Mouse (Mus musculus) ES-Bruce4 (cell line): ENCODE measurements around the gene Pom121. TPM values are rescaled to one million over a fixed set of nuclear protein-coding genes. Genes with fewer than 3 reads are reported as not detected.

Experiments
- H3K27ac ChIP-seq: 2 replicates; pipeline ENCODE4 v1.5.1; 2012; ENCODE audit warnings: low read length, inconsistent platforms; ENCODE audit not compliant: insufficient read depth
- H3K27me3 ChIP-seq: 2 replicates; pipeline ENCODE4 v1.6.1; 2012; ENCODE audit warnings: mild to moderate bottlenecking, low read length, inconsistent platforms; ENCODE audit not compliant: control insufficient read depth, poor library complexity, insufficient read depth, severe bottlenecking
- H3K36me3 ChIP-seq: 2 replicates; pipeline ENCODE4 v1.6.1; 2012; ENCODE audit warnings: inconsistent platforms, mild to moderate bottlenecking, low read length, moderate library complexity; ENCODE audit not compliant: control insufficient read depth, poor library complexity, insufficient read depth, severe bottlenecking
- H3K4me1 ChIP-seq: one replicate; pipeline ENCODE4 v1.8.1; 2011; ENCODE audit warnings: low read length; ENCODE audit not compliant: control insufficient read depth, insufficient read depth
- H3K4me3 ChIP-seq: 2 replicates; pipeline ENCODE4 v1.5.1; 2011; ENCODE audit warnings: low read depth, mild to moderate bottlenecking, low read length
- H3K9ac ChIP-seq: 2 replicates; pipeline ENCODE4 v1.6.1; 2012; ENCODE audit warnings: low read depth, mild to moderate bottlenecking, inconsistent platforms; ENCODE audit not compliant: poor library complexity, severe bottlenecking
- H3K9me3 ChIP-seq: replicated peaks from 2 replicates; pipeline ENCODE4 v1.6.1; 2012; ENCODE audit warnings: mild to moderate bottlenecking, low read length, inconsistent platforms; ENCODE audit not compliant: control insufficient read depth, poor library complexity, insufficient read depth, severe bottlenecking
- CTCF ChIP-seq: IDR thresholded peaks from one replicate; pipeline ENCODE4 v1.8.1; 2011; ENCODE audit warnings: low read depth, low read length
- EP300 ChIP-seq: IDR thresholded peaks from 2 replicates; pipeline ENCODE4 v1.6.1; 2011; ENCODE audit warnings: low read depth, low read length; ENCODE audit not compliant: insufficient read depth
- POLR2A ChIP-seq: IDR thresholded peaks from one replicate; pipeline ENCODE4 v1.8.1; 2011; ENCODE audit warnings: low read length; ENCODE audit not compliant: insufficient read depth
- polyA plus RNA-seq: library from polyadenylated mRNA; stranded (reverse); fragments of >200 nt; gene quantifications from 2 replicates; pipeline ENCODE4 v1.2.4, GENCODE M21; 2011; ENCODE audit warnings: low read depth; ENCODE audit not compliant: missing spikeins, insufficient read depth, insufficient read length

Gene Pom121
- polyA plus RNA-seq, 1 experiment = 68.9 TPM

- no peak overlapping the region for H3K27ac ChIP-seq
- TF ChIP-seq CTCF (no peak), POLR2A (no peak), EP300 (no peak)
Observed at GRCm38 (mm10) chr5:135337575-135337974, 56.8 kb downstream of the Pom121 start.

GRCm38 (mm10) chr5:135331161-135331560 is 63.2 kb downstream of the Pom121 start:
- H3K4me1 ChIP-seq = no peaks in the 10 kb centered on the region
- no peak overlapping the region for H3K9ac ChIP-seq
- TF ChIP-seq CTCF = no peak
- no peak for TF ChIP-seq POLR2A
- H3K4me3 ChIP-seq = no peak overlapping the region
- no peaks in the 10 kb centered on the region for H3K27me3 ChIP-seq
- H3K27ac ChIP-seq = no peak overlapping the region
- H3K36me3 ChIP-seq = no peaks in the 10 kb centered on the region
- no peaks in the 10 kb centered on the region for H3K9me3 ChIP-seq

More at GRCm38 (mm10) chr5:135337575-135337974, 56.8 kb downstream of the Pom121 start:
- Histone ChIP-seq H3K9me3 (no peaks in the 10 kb centered on the region), H3K27me3 (no peaks in the 10 kb centered on the region), H3K9ac (no peak overlapping the region), H3K4me1 (no peaks in the 10 kb centered on the region), H3K4me3 (no peak overlapping the region), H3K36me3 (no peaks in the 10 kb centered on the region)

GRCm38 (mm10) chr5:135330201-135330600 is 64.1 kb downstream of the Pom121 start:
- Histone ChIP-seq H3K4me3 (no peak overlapping the region), H3K4me1 (no peaks in the 10 kb centered on the region), H3K9ac (no peak overlapping the region), H3K27ac (no peak overlapping the region), H3K36me3 (no peaks in the 10 kb centered on the region), H3K9me3 (no peaks in the 10 kb centered on the region), H3K27me3 (no peaks in the 10 kb centered on the region)
- TF ChIP-seq POLR2A (no peak), EP300 (no peak), CTCF (no peak)

DNA sequence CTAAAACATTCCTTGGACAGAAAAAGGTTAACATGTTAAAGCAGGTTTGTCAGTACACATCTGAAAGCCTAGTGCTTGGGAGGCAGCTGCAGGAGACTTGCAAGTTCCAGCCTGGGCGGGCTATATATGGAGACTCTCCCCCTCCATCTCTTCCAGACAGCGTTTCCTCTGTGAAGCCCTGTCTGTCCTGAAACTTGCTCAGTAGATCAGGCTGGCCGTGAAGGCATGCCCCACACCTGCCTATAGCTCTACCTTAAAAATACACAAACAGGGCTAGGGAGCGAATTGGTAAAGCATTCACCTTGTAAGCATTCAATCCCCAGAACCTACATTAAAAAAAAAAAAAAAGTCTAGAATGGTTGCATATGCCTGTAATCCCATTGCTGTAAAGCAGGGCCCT is 64.9 kb downstream of the Pom121 start:
- H3K9me3 ChIP-seq = no peaks in the 10 kb centered on the region
- H3K4me1 ChIP-seq = no peaks in the 10 kb centered on the region
- no peaks in the 10 kb centered on the region for H3K36me3 ChIP-seq
- no peak for TF ChIP-seq CTCF
- no peak for TF ChIP-seq POLR2A
- TF ChIP-seq EP300 = no peak
- H3K9ac ChIP-seq = no peak overlapping the region
- no peak overlapping the region for H3K27ac ChIP-seq
- no peak overlapping the region for H3K4me3 ChIP-seq
- H3K27me3 ChIP-seq = no peaks in the 10 kb centered on the region

Other genes starting within 250 kb of the Pom121 start
- 28.2 and 32.4 TPM in 2 replicates for gene Tbl2, start 244.9 kb downstream of the Pom121 start, polyA plus RNA-seq
- 19.5 and 24.0 TPM in 2 replicates for gene Bcl7b, start 226.3 kb downstream of the Pom121 start, polyA plus RNA-seq
- 84.9 and 86.6 TPM in 2 replicates for gene Baz1b, start 207.3 kb downstream of the Pom121 start, polyA plus RNA-seq
- gene Fzd9, start 143.3 kb downstream of the Pom121 start, polyA plus RNA-seq = 2.8 and 3.0 TPM in 2 replicates
- 0.49 and 0.55 TPM in 2 replicates for gene Fkbp6, start 44.5 kb downstream of the Pom121 start, polyA plus RNA-seq
- not detected in 2 replicates for gene Trim50, start 41.3 kb downstream of the Pom121 start, polyA plus RNA-seq
- 18.8 and 21.8 TPM in 2 replicates for gene Nsun5, start 24.6 kb downstream of the Pom121 start, polyA plus RNA-seq
- gene Hip1, start 150.6 kb upstream of the Pom121 start, polyA plus RNA-seq = 51.6 and 63.2 TPM in 2 replicates
- gene Ccl26, start 169.0 kb upstream of the Pom121 start, polyA plus RNA-seq = not detected in 2 replicates
- gene Ccl24, start 178.5 kb upstream of the Pom121 start, polyA plus RNA-seq = not detected in 2 replicates
- 30.6 and 35.7 TPM in 2 replicates for gene Rhbdd2, start 238.1 kb upstream of the Pom121 start, polyA plus RNA-seq